Mouse (Mus musculus) CH12.LX (cell line): ENCODE results near the gene Ifngr2.

ENCODE experiments used
- CTCF ChIP-seq, 2 experiments: IDR thresholded peaks in 1 of 2; conservative IDR thresholded peaks in 1 of 2; 2 replicates each; pipeline ENCODE4 v1.5.1; 2011 to 2012; ENCODE audit warnings: low read depth in 2 of 2, low read length in 2 of 2, improper control_type of control experiment in 1 of 2, inconsistent platforms in 1 of 2, mild to moderate bottlenecking in 1 of 2, moderate library complexity in 1 of 2
- POLR2AphosphoS2 ChIP-seq: IDR thresholded peaks from 2 replicates; pipeline ENCODE4 v1.6.1; 2011; ENCODE audit warnings: low read depth, low read length, improper control_type of control experiment

DNA sequence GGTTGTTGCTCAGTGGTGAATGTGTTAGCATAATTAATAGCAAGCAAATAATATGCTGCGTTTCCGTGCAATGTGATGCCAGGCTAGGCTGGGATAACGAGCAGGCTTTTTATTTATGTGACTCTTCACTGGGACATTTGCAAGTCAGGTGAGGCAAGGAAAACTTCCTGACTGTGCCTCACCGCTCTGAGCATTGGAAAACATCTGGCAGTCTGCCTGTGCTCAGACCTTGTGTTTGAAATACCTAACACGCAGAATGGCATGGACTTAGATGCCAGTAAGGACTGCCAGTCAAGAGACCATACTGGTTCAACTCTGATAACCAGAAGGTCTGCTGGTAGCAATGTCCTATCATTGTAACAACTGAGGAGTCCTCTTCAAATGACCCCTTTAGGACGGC lies 58.3 kb downstream of the Ifngr2 start:
- TF ChIP-seq CTCF (conservative IDR thresholded peaks at IDR 0.05 in 1 of 2, IDR thresholded peaks at IDR 0.05 in 1 of 2; ENCODE audit: low read depth in 2 of 2, low read length in 2 of 2) (no peak), POLR2AphosphoS2 (no peak)
